Mouse (Mus musculus): ENCODE results near the gene Tmc7.

The Tmc7 gene

GRCm38 (mm10) chr7:118584257-118584907 lies at the start of gene Tmc7:
Gene Tmc7, minus strand, starts transcription at chr7:118584736.
- TF ChIP-seq GATA4 (IDR thresholded peaks at IDR 0.05; ENCODE audit: insufficient replicate concordance, low read length): no peak

- TF ChIP-seq GATA4 (IDR thresholded peaks at IDR 0.05; ENCODE audit: insufficient replicate concordance, low read length): no peak
Observed at GRCm38 (mm10) chr7:118633951-118634350, 49.4 kb upstream of the Tmc7 start.

GRCm38 (mm10) chr7:118633094-118633493 lies 48.6 kb upstream of the Tmc7 start:
- no peak for TF ChIP-seq GATA4 (IDR thresholded peaks at IDR 0.05; ENCODE audit: insufficient replicate concordance, low read length)

- no peak for TF ChIP-seq GATA4 (IDR thresholded peaks at IDR 0.05; ENCODE audit: insufficient replicate concordance, low read length)
Observed at GRCm38 (mm10) chr7:118627550-118628298, 43.2 kb upstream of the Tmc7 start.

- TF ChIP-seq GATA4 (IDR thresholded peaks at IDR 0.05; ENCODE audit: insufficient replicate concordance, low read length): no peak
Observed at GRCm38 (mm10) chr7:118621094-118621493, 36.6 kb upstream of the Tmc7 start.

- TF ChIP-seq GATA4 (IDR thresholded peaks at IDR 0.05; ENCODE audit: insufficient replicate concordance, low read length): no peak
Observed at GRCm38 (mm10) chr7:118620243-118620906, 35.8 kb upstream of the Tmc7 start.

- TF ChIP-seq GATA4 (IDR thresholded peaks at IDR 0.05; ENCODE audit: insufficient replicate concordance, low read length): no peak
Observed at GRCm38 (mm10) chr7:118618104-118618503, 33.6 kb upstream of the Tmc7 start.

GRCm38 (mm10) chr7:118614076-118614475 lies 29.5 kb upstream of the Tmc7 start:
- TF ChIP-seq GATA4 (IDR thresholded peaks at IDR 0.05; ENCODE audit: insufficient replicate concordance, low read length): no peak

GRCm38 (mm10) chr7:118611933-118612332 lies 27.4 kb upstream of the Tmc7 start:
- no peak for TF ChIP-seq GATA4 (IDR thresholded peaks at IDR 0.05; ENCODE audit: insufficient replicate concordance, low read length)

- TF ChIP-seq GATA4 (IDR thresholded peaks at IDR 0.05; ENCODE audit: insufficient replicate concordance, low read length): no peak
Observed at GRCm38 (mm10) chr7:118611185-118611749, 26.7 kb upstream of the Tmc7 start.

GRCm38 (mm10) chr7:118610721-118611120 lies 26.2 kb upstream of the Tmc7 start:
- no peak for TF ChIP-seq GATA4 (IDR thresholded peaks at IDR 0.05; ENCODE audit: insufficient replicate concordance, low read length)

- no peak for TF ChIP-seq GATA4 (IDR thresholded peaks at IDR 0.05; ENCODE audit: insufficient replicate concordance, low read length)
Observed at GRCm38 (mm10) chr7:118609815-118610214, 25.3 kb upstream of the Tmc7 start.

- no peak for TF ChIP-seq GATA4 (IDR thresholded peaks at IDR 0.05; ENCODE audit: insufficient replicate concordance, low read length)
Observed at GRCm38 (mm10) chr7:118604842-118605241, 20.3 kb upstream of the Tmc7 start.

- TF ChIP-seq GATA4 (IDR thresholded peaks at IDR 0.05; ENCODE audit: insufficient replicate concordance, low read length): no peak
Observed at GRCm38 (mm10) chr7:118599954-118600631, 15.6 kb upstream of the Tmc7 start.

GRCm38 (mm10) chr7:118597201-118597600 lies 12.7 kb upstream of the Tmc7 start, which contains the start of gene Tmc5:
Gene Tmc5, plus strand, starts transcription at chr7:118597297.
- no peak for TF ChIP-seq GATA4 (IDR thresholded peaks at IDR 0.05; ENCODE audit: insufficient replicate concordance, low read length)

All from liver, adult (tissue).